Mouse (Mus musculus) heart, adult 2 months (tissue): ENCODE measurements around the gene Pcgf6.
"Not testable (repeated sequence)": the region's sequence is repeated elsewhere in the genome, so short reads cannot be mapped to it uniquely, and the experiment has no call there.

Experiments
- CTCF ChIP-seq: fragments of 200-600 bp; IDR thresholded peaks from 2 replicates; pipeline ENCODE4 v1.8.1; 2022; ENCODE audit warnings: antibody characterized with exemption, mild to moderate bottlenecking, moderate library complexity
- POLR2A ChIP-seq: fragments of 200-500 bp; IDR thresholded peaks from 2 replicates; pipeline ENCODE4 v1.6.1; 2011; ENCODE audit warnings: mild to moderate bottlenecking, low read depth, low read length, control low read depth; ENCODE audit not compliant: insufficient read depth

DNA sequence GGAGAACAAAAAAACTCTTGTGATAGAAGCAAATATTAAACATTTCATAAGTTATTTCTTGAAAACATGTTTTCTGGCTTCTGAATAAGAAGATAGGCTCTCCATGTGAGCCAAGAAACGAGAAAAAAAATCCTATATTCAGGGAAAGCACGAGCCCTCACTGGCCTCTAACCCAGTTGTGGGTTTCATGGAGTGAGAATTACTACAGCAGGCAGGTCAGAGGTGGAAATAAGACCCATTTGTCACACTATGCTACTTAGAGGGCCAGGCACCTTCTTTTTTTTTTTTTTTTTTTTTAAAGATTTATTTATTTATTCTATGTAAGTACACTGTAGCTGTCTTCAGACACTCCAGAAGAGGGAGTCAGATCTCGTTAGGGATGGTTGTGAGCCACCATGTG lies 50.3 kb downstream of the Pcgf6 start:
- TF ChIP-seq POLR2A, CTCF: not testable (repeated sequence)
